Mouse (Mus musculus) CH12.LX (cell line): ENCODE measurements around the gene Txnrd1. TPM values are rescaled to one million over a fixed set of nuclear protein-coding genes. Genes with fewer than 3 reads are reported as not detected.
A peak's percentile ranks its signal among the peaks of the same experiment; 100 is the strongest.

Experiments
- DNase-seq: peaks from one replicate; pipeline ENCODE4 v3.0.0-alpha.2; 2013; ENCODE audit errors: extremely low read depth
- H3K27ac ChIP-seq: 2 replicates; pipeline ENCODE4 v1.5.1; 2012; ENCODE audit warnings: low read depth, mild to moderate bottlenecking, control low read depth, moderate library complexity; ENCODE audit not compliant: insufficient read depth
- H3K27me3 ChIP-seq: replicated peaks from 2 replicates; pipeline ENCODE3; 2012; ENCODE audit warnings: inconsistent platforms
- H3K36me3 ChIP-seq, 2 experiments: replicated peaks in 1 of 2; 2 replicates each; pipeline versions ENCODE3 to v1.6.1; 2012; ENCODE audit warnings: inconsistent platforms in 1 of 2, low read length in 1 of 2, mild to moderate bottlenecking in 1 of 2, mixed read lengths in 1 of 2, moderate library complexity in 1 of 2; ENCODE audit not compliant: control insufficient read depth in 1 of 2, insufficient read depth in 1 of 2
- H3K4me1 ChIP-seq, 2 experiments: 2 replicates each; pipeline ENCODE4 v1.6.1; 2012; ENCODE audit warnings: inconsistent platforms in 1 of 2, moderate library complexity in 1 of 2; ENCODE audit not compliant: insufficient read depth in 2 of 2, control insufficient read depth in 1 of 2
- H3K4me2 ChIP-seq: 2 replicates; pipeline ENCODE4 v1.6.1; 2012; ENCODE audit warnings: low read depth, mild to moderate bottlenecking, control low read depth; ENCODE audit not compliant: poor library complexity, insufficient read depth, severe bottlenecking
- H3K4me3 ChIP-seq, 3 experiments: fragments of 150-350 bp in 1 of 3; sonication (generic) in 1 of 3; replicated peaks in 1 of 3; 2 replicates each; pipeline versions ENCODE3 to v1.5.1; 2011 to 2012; ENCODE audit warnings: low read depth in 2 of 3, low read length in 2 of 3, mild to moderate bottlenecking in 2 of 3, moderate library complexity in 2 of 3, control low read depth in 1 of 3, improper control_type of control experiment in 1 of 3, inconsistent platforms in 1 of 3, mixed read lengths in 1 of 3; ENCODE audit not compliant: poor library complexity in 1 of 3
- H3K79me2 ChIP-seq: replicated peaks from 2 replicates; pipeline ENCODE4 v1.6.1; 2012; ENCODE audit warnings: mild to moderate bottlenecking, moderate library complexity; ENCODE audit not compliant: control insufficient read depth, poor library complexity, insufficient read depth, severe bottlenecking; ENCODE audit errors: extremely low read depth
- H3K9ac ChIP-seq: 2 replicates; pipeline ENCODE4 v1.6.1; 2012; ENCODE audit warnings: low read depth, mild to moderate bottlenecking, control low read depth, moderate library complexity; ENCODE audit not compliant: insufficient read depth
- H3K9me3 ChIP-seq: replicated peaks from 2 replicates; pipeline ENCODE3; 2012; ENCODE audit warnings: low read length, inconsistent platforms, mixed read lengths
- BHLHE40 ChIP-seq: IDR thresholded peaks from 2 replicates; pipeline ENCODE4 v1.6.1; 2011; ENCODE audit warnings: mild to moderate bottlenecking, low read depth, low read length, improper control_type of control experiment
- CHD1 ChIP-seq: IDR thresholded peaks from 2 replicates; pipeline ENCODE4 v1.6.1; 2012; ENCODE audit warnings: low read depth, low read length, improper control_type of control experiment, inconsistent platforms
- CHD2 ChIP-seq: IDR thresholded peaks from 2 replicates; pipeline ENCODE4 v1.6.1; 2011; ENCODE audit warnings: low read length, improper control_type of control experiment
- CTCF ChIP-seq, 2 experiments: IDR thresholded peaks in 1 of 2; conservative IDR thresholded peaks in 1 of 2; 2 replicates each; pipeline ENCODE4 v1.5.1; 2011 to 2012; ENCODE audit warnings: low read depth in 2 of 2, low read length in 2 of 2, improper control_type of control experiment in 1 of 2, inconsistent platforms in 1 of 2, mild to moderate bottlenecking in 1 of 2, moderate library complexity in 1 of 2
- E2F4 ChIP-seq: IDR thresholded peaks from 2 replicates; pipeline ENCODE4 v1.6.1; 2011; ENCODE audit warnings: low read depth, low read length, improper control_type of control experiment; ENCODE audit not compliant: insufficient replicate concordance
- ELF1 ChIP-seq: IDR thresholded peaks from 2 replicates; pipeline ENCODE4 v1.6.1; 2014; ENCODE audit warnings: low read depth, mild to moderate bottlenecking, inconsistent platforms, low read length, improper control_type of control experiment
- EP300 ChIP-seq: IDR thresholded peaks from 2 replicates; pipeline ENCODE4 v1.6.1; 2011; ENCODE audit warnings: low read length, improper control_type of control experiment
- ETS1 ChIP-seq: conservative IDR thresholded peaks from 2 replicates; pipeline ENCODE4 v1.6.1; 2012; ENCODE audit warnings: low read depth, mild to moderate bottlenecking, inconsistent platforms, low read length, improper control_type of control experiment, moderate library complexity
- GABPA ChIP-seq: IDR thresholded peaks from 2 replicates; pipeline ENCODE4 v1.6.1; 2012; ENCODE audit warnings: low read depth, low read length, improper control_type of control experiment, inconsistent platforms; ENCODE audit not compliant: insufficient replicate concordance
- HCFC1 ChIP-seq: IDR thresholded peaks from 2 replicates; pipeline ENCODE4 v1.6.1; 2012; ENCODE audit warnings: low read depth, mild to moderate bottlenecking, inconsistent platforms, low read length, improper control_type of control experiment
- IRF4 ChIP-seq: IDR thresholded peaks from 2 replicates; pipeline ENCODE4 v1.6.1; 2014; ENCODE audit warnings: low read depth, mild to moderate bottlenecking, inconsistent platforms, low read length, improper control_type of control experiment
- JUND ChIP-seq: conservative IDR thresholded peaks from 2 replicates; pipeline ENCODE4 v1.6.1; 2011; ENCODE audit warnings: low read depth, low read length, improper control_type of control experiment
- MAFK ChIP-seq: IDR thresholded peaks from 2 replicates; pipeline ENCODE4 v1.6.1; 2011; ENCODE audit warnings: low read length, improper control_type of control experiment; ENCODE audit not compliant: insufficient replicate concordance
- MAX ChIP-seq: IDR thresholded peaks from 2 replicates; pipeline ENCODE4 v1.6.1; 2011; ENCODE audit warnings: low read length, improper control_type of control experiment
- MAZ ChIP-seq: IDR thresholded peaks from 2 replicates; pipeline ENCODE4 v1.6.1; 2012; ENCODE audit warnings: low read depth, mild to moderate bottlenecking, inconsistent platforms, low read length, improper control_type of control experiment, moderate library complexity
- MEF2A ChIP-seq: IDR thresholded peaks from 2 replicates; pipeline ENCODE4 v1.6.1; 2014; ENCODE audit warnings: low read depth, mild to moderate bottlenecking, inconsistent platforms, low read length, improper control_type of control experiment, borderline replicate concordance
- MXI1 ChIP-seq: IDR thresholded peaks from 2 replicates; pipeline ENCODE4 v1.6.1; 2011; ENCODE audit warnings: mild to moderate bottlenecking, low read depth, low read length, improper control_type of control experiment
- MYC ChIP-seq: IDR thresholded peaks from 2 replicates; pipeline ENCODE4 v1.6.1; 2011; ENCODE audit warnings: low read depth, mild to moderate bottlenecking, improper control_type of control experiment, low read length
- NRF1 ChIP-seq: IDR thresholded peaks from 2 replicates; pipeline ENCODE4 v1.6.1; 2014; ENCODE audit warnings: low read depth, mild to moderate bottlenecking, inconsistent platforms, low read length, improper control_type of control experiment, moderate library complexity
- PAX5 ChIP-seq: IDR thresholded peaks from 2 replicates; pipeline ENCODE4 v1.6.1; 2012; ENCODE audit warnings: low read length, inconsistent platforms, mixed read lengths
- POLR2A ChIP-seq: IDR thresholded peaks from 2 replicates; pipeline ENCODE4 v1.6.1; 2011; ENCODE audit warnings: low read depth, mild to moderate bottlenecking, improper control_type of control experiment, low read length
- POLR2AphosphoS2 ChIP-seq: IDR thresholded peaks from 2 replicates; pipeline ENCODE4 v1.6.1; 2011; ENCODE audit warnings: low read depth, low read length, improper control_type of control experiment
- RCOR1 ChIP-seq: conservative IDR thresholded peaks from 2 replicates; pipeline ENCODE4 v1.6.1; 2012; ENCODE audit warnings: low read depth, mild to moderate bottlenecking, inconsistent platforms, low read length, improper control_type of control experiment
- SMC3 ChIP-seq: IDR thresholded peaks from 2 replicates; pipeline ENCODE4 v1.6.1; 2011; ENCODE audit warnings: low read depth, low read length, improper control_type of control experiment
- TBP ChIP-seq: conservative IDR thresholded peaks from 2 replicates; pipeline ENCODE4 v1.6.1; 2011; ENCODE audit warnings: low read depth, low read length, improper control_type of control experiment
- TCF12 ChIP-seq: IDR thresholded peaks from 2 replicates; pipeline ENCODE4 v1.6.1; 2014; ENCODE audit warnings: low read depth, mild to moderate bottlenecking, inconsistent platforms, low read length, improper control_type of control experiment
- UBTF ChIP-seq: IDR thresholded peaks from 2 replicates; pipeline ENCODE4 v1.6.1; 2012; ENCODE audit warnings: low read depth, mild to moderate bottlenecking, inconsistent platforms, low read length, improper control_type of control experiment, moderate library complexity
- USF2 ChIP-seq: conservative IDR thresholded peaks from 2 replicates; pipeline ENCODE4 v1.6.1; 2011; ENCODE audit warnings: low read depth, low read length, improper control_type of control experiment
- ZC3H11A ChIP-seq: IDR thresholded peaks from 2 replicates; pipeline ENCODE4 v1.6.1; 2012; ENCODE audit warnings: low read depth, mild to moderate bottlenecking, inconsistent platforms, low read length, improper control_type of control experiment
- ZKSCAN1 ChIP-seq: IDR thresholded peaks from 2 replicates; pipeline ENCODE4 v1.6.1; 2012; ENCODE audit warnings: low read depth, inconsistent platforms, low read length, improper control_type of control experiment, borderline replicate concordance
- ZMIZ1 ChIP-seq: IDR thresholded peaks from 2 replicates; pipeline ENCODE4 v1.6.1; 2012; ENCODE audit warnings: low read depth, mild to moderate bottlenecking, inconsistent platforms, low read length, improper control_type of control experiment
- dilution Hi-C: fragments of 300-500 bp; cut with MboI; formaldehyde crosslinking; loops from 2 replicates; pipeline ENCODE4 v1.14.3; 2020; ENCODE audit warnings: low sequenced_read_pairs; ENCODE audit not compliant: extremely low pct_unique_long_range_greater_than_20kb, extremely low pct_ligation_motif_present
- in situ Hi-C: fragments of 300-500 bp; cut with MboI; formaldehyde crosslinking; loops from 3 replicates; pipeline ENCODE4 v1.14.3; 2019; ENCODE audit warnings: low sequenced_read_pairs, low pct_ligation_motif_present, low pct_unique_long_range_greater_than_20kb, mixed read lengths
- polyA plus RNA-seq: library from polyadenylated mRNA; unstranded; fragments of >175 nt; gene quantifications from 2 replicates; pipeline ENCODE4 v1.2.1, GENCODE M21; 2012; ENCODE audit warnings: low read depth; ENCODE audit not compliant: insufficient read length
- total RNA-seq, 2 experiments: library from RNA; depleted of rRNA; stranded (reverse); fragments of 300-350 nt in 1 of 2; fragments of >200 nt in 1 of 2; gene quantifications; 2 replicates each; pipeline ENCODE4 v1.2.3; 2012 to 2014

The Txnrd1 gene
- total and polyA plus RNA-seq, 3 experiments, result 92.1 to 254 (median 133) TPM

DNA sequence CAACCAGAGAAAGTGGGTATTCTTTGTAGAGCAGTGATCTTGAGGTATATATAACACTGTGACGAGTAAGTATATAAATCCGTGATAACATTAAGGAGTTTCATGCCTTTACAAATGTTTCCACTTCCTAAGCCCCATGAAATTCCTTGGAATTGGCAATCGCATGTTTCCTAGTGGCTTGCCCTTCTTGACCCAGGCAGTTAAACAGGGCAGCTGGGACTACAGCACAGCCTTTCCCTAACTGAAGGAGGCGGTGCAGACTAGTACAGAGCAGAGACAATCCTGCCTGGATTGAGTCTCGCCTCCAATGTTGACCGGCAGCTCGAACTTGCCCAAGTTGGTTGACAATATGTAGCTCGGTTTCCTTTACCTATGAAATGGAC is 25.8 kb downstream of the Txnrd1 start:
- Histone ChIP-seq H3K27me3 (no peaks in the 10 kb centered on the region), H3K4me3 (peak overlapping the region; percentile 62 to 85 (median 81)), H3K27ac (peak overlapping the region; percentile 64), H3K9ac (peak overlapping the region; percentile 85), H3K36me3 (peaks cover 19 to 33% of the 10 kb centered on the region in 2 experiments), H3K4me1 (peaks cover 10 to 35% of the 10 kb centered on the region in 2 experiments), H3K9me3 (no peaks in the 10 kb centered on the region), H3K4me2 (peak overlapping the region; percentile 77), H3K79me2 (peaks cover 42% of the 10 kb centered on the region)
- DNase-seq, result peak; percentile 48
- in situ Hi-C loops, result no loop called here
- dilution Hi-C loops, result no loop called here
- no peak for TF ChIP-seq EP300
- TF ChIP-seq TBP, result 0 out of 2 replicates have a peak, but pooled peaks have one; percentile 11
- TF ChIP-seq MYC, result 0 out of 2 replicates have a peak, but pooled peaks have one; percentile 12
- peak in 1 of 2 experiments; percentile 22; a peak in 1 of 4 replicates for TF ChIP-seq CTCF (conservative IDR thresholded peaks at IDR 0.05 in 1 of 2, IDR thresholded peaks at IDR 0.05 in 1 of 2; ENCODE audit: low read depth in 2 of 2, low read length in 2 of 2)
- TF ChIP-seq CHD2, result no peak

DNA sequence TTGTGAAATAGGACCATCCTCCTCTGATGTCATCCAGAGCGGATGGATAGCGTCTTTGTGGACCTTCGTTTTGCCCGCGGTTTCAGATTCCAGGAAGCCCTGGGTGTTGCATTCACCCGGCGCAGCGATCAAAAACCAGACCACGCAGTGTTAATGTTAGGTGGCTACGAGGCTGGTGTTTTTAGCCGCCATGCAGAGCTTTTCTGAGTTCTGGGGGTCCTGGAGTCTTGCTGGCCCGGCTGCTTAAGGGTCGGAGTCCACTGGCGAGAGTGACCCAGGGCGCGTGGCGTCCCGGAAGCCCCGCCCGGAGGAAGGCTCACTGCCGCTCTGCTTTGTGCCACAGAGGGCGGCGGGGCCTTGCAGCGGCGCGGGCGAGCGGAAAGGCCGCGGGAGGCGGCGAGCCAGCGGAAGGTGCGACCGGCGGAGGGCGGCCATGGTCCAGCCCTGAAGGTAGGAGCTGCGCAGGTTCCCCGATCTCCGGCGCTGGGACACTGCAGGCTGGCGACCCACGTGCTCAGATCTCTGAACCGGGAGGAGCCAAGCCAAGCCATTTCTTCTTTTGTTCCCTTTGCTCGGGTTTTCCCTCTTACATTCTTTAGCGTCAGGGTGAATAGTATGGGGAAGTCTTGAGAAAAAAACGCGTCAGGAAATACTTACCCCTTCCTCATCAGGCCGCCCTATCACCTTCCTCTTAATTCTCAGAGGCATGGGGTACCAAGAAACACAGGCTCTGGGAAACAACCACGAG is 26.6 kb downstream of the Txnrd1 start:
- peak overlapping the region; percentile 77 for H3K4me2 ChIP-seq
- peaks cover 23 to 37% of the 10 kb centered on the region in 2 experiments for H3K36me3 ChIP-seq
- dilution Hi-C loops, result no loop called here
- peaks cover 10 to 40% of the 10 kb centered on the region in 2 experiments for H3K4me1 ChIP-seq
- DNase-seq, result peak; percentile 54
- in situ Hi-C loops, result no loop called here
- peak overlapping the region; percentile 49 for H3K27ac ChIP-seq
- H3K79me2 ChIP-seq, result peaks cover 47% of the 10 kb centered on the region
- H3K9ac ChIP-seq, result peak overlapping the region; percentile 85
- no peaks in the 10 kb centered on the region for H3K9me3 ChIP-seq
- peak overlapping the region; percentile 62 to 85 (median 81) for H3K4me3 ChIP-seq
- H3K27me3 ChIP-seq, result no peaks in the 10 kb centered on the region
- TF ChIP-seq MXI1, result peak; percentile 91
- TF ChIP-seq ZKSCAN1, result no peak
- TF ChIP-seq ETS1, result no peak
- TF ChIP-seq RCOR1, result no peak
- no peak for TF ChIP-seq ZC3H11A
- no peak for TF ChIP-seq CTCF (conservative IDR thresholded peaks at IDR 0.05 in 1 of 2, IDR thresholded peaks at IDR 0.05 in 1 of 2; ENCODE audit: low read depth in 2 of 2, low read length in 2 of 2)
- TF ChIP-seq POLR2AphosphoS2, result no peak
- TF ChIP-seq NRF1, result peak; percentile 66
- no peak for TF ChIP-seq EP300
- TF ChIP-seq JUND, result no peak
- no peak for TF ChIP-seq CHD1
- no peak for TF ChIP-seq E2F4
- peak; percentile 3; the same call in 1 of the 2 replicates for TF ChIP-seq IRF4
- peak; percentile 68 for TF ChIP-seq POLR2A
- no peak for TF ChIP-seq SMC3
- no peak for TF ChIP-seq USF2
- no peak for TF ChIP-seq PAX5
- no peak for TF ChIP-seq MAFK
- peak; percentile 58; the same call in 1 of the 2 replicates for TF ChIP-seq ELF1
- peak; percentile 87 for TF ChIP-seq UBTF
- no peak for TF ChIP-seq MAZ
- no peak for TF ChIP-seq HCFC1
- no peak for TF ChIP-seq GABPA
- TF ChIP-seq MEF2A, result no peak
- TF ChIP-seq TBP, result no peak
- peak; percentile 64; the same call in 1 of the 2 replicates for TF ChIP-seq TCF12
- no peak for TF ChIP-seq BHLHE40
- TF ChIP-seq MYC, result peak; percentile 45; the same call in 1 of the 2 replicates
- no peak for TF ChIP-seq ZMIZ1
- TF ChIP-seq MAX, result peak; percentile 50; the same call in 1 of the 2 replicates
